Mouse (Mus musculus): ENCODE data around the gene Slc4a10. TPM values are rescaled to one million over a fixed set of nuclear protein-coding genes. Genes with fewer than 3 reads are reported as not detected.

Gene Slc4a10
- polyA plus RNA-seq, 1 experiment, result not detected

- H3K4me1 ChIP-seq (ENCODE audit: control insufficient read depth, insufficient read depth, low read length), result no peaks in the 10 kb centered on the region
These were observed 197.9 kb downstream of the Slc4a10 start for GRCm38 (mm10) chr2:62244167-62244566.

DNA sequence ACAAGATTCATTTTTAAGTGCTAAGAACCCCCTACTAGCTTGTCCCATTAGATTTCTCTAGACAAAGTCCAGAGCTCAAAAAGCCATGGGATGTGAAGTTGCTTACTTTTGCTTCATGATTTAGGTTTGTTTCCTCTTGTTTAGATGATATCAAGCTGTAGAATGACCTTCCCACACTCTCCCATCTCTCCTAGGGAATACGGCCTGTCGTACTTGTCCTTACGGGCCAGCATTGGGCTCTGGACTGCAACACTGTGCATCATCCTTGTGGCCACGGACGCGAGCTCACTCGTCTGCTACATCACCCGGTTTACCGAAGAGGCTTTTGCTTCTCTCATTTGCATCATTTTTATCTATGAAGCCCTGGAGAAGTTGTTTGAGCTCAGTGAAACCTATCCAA lies 222.2 kb downstream of the Slc4a10 start:
- Histone ChIP-seq H3K4me1 (ENCODE audit: control insufficient read depth, insufficient read depth, low read length) (no peaks in the 10 kb centered on the region), H3K4me3 (ENCODE audit: insufficient read depth, low read length) (no peak overlapping the region), H3K27ac (ENCODE audit: insufficient read depth, low read depth, low read length) (no peak overlapping the region)
- no peak for TF ChIP-seq CTCF (IDR thresholded peaks at IDR 0.05; ENCODE audit: low read depth, low read length)
- no peak for TF ChIP-seq POLR2A (IDR thresholded peaks at IDR 0.05; ENCODE audit: borderline replicate concordance, low read depth, low read length)

More at GRCm38 (mm10) chr2:62244167-62244566, 197.9 kb downstream of the Slc4a10 start:
- H3K4me3 ChIP-seq (ENCODE audit: insufficient read depth, low read length), result no peak overlapping the region
- TF ChIP-seq POLR2A (IDR thresholded peaks at IDR 0.05; ENCODE audit: borderline replicate concordance, low read depth, low read length) (no peak), CTCF (IDR thresholded peaks at IDR 0.05; ENCODE audit: low read depth, low read length) (no peak)
- no peak overlapping the region for H3K27ac ChIP-seq (ENCODE audit: insufficient read depth, low read depth, low read length)

GRCm38 (mm10) chr2:62271840-62272239 lies 225.6 kb downstream of the Slc4a10 start:
- no peak for TF ChIP-seq POLR2A (IDR thresholded peaks at IDR 0.05; ENCODE audit: borderline replicate concordance, low read depth, low read length)
- no peak for TF ChIP-seq CTCF (IDR thresholded peaks at IDR 0.05; ENCODE audit: low read depth, low read length)
- Histone ChIP-seq H3K4me1 (ENCODE audit: control insufficient read depth, insufficient read depth, low read length) (no peaks in the 10 kb centered on the region), H3K4me3 (ENCODE audit: insufficient read depth, low read length) (no peak overlapping the region), H3K27ac (ENCODE audit: insufficient read depth, low read depth, low read length) (no peak overlapping the region)

DNA sequence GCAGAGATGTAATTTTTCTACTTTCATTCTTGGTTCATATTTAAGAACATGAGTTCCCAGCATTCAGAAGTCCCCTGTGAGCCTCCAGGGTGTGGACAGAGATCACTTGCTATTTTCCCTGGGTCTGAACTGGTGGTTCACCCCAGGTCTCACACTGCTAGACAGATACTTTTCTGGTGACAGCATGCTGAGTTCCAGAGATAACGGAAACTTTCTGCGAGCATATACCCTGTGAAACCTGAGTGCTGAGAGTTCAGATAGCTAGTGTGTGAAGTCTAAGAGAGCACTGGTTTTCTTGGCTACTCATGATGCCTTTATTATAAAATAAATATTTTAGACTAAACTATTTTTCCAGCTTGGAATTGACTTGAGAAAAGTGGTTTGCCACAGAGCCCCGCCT lies 232.5 kb downstream of the Slc4a10 start:
- Histone ChIP-seq H3K4me1 (ENCODE audit: control insufficient read depth, insufficient read depth, low read length) (no peaks in the 10 kb centered on the region), H3K4me3 (ENCODE audit: insufficient read depth, low read length) (no peak overlapping the region), H3K27ac (ENCODE audit: insufficient read depth, low read depth, low read length) (no peak overlapping the region)
- TF ChIP-seq POLR2A (IDR thresholded peaks at IDR 0.05; ENCODE audit: borderline replicate concordance, low read depth, low read length) (no peak), CTCF (IDR thresholded peaks at IDR 0.05; ENCODE audit: low read depth, low read length) (no peak)

GRCm38 (mm10) chr2:62279777-62280176 lies 233.5 kb downstream of the Slc4a10 start:
- no peak for TF ChIP-seq CTCF (IDR thresholded peaks at IDR 0.05; ENCODE audit: low read depth, low read length)
- no peak for TF ChIP-seq POLR2A (IDR thresholded peaks at IDR 0.05; ENCODE audit: borderline replicate concordance, low read depth, low read length)
- no peak overlapping the region for H3K27ac ChIP-seq (ENCODE audit: insufficient read depth, low read depth, low read length)

DNA sequence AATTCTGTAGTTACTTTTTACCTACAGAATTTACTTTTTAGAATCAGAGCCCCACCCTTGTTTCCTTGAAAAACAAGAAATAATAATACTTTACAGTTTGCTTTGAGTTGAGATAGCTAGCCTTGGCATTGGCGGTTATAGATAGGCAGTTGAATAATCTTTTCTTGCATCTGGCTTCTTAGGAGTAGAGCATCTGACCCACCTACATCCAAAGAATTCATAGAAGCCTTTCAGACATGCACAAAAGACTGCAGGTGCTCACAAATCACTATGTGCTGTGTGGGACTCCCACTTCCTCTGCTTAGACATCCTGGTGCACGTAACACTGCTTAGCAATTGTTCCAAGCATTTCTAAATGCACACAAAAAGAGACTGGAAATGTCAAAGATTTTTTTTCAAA lies 238.8 kb downstream of the Slc4a10 start:
- no peak overlapping the region for H3K27ac ChIP-seq (ENCODE audit: insufficient read depth, low read depth, low read length)
- TF ChIP-seq CTCF (IDR thresholded peaks at IDR 0.05; ENCODE audit: low read depth, low read length), result no peak
- no peak for TF ChIP-seq POLR2A (IDR thresholded peaks at IDR 0.05; ENCODE audit: borderline replicate concordance, low read depth, low read length)
- H3K4me3 ChIP-seq (ENCODE audit: insufficient read depth, low read length), result no peak overlapping the region
- H3K4me1 ChIP-seq (ENCODE audit: control insufficient read depth, insufficient read depth, low read length), result no peaks in the 10 kb centered on the region

More at GRCm38 (mm10) chr2:62279777-62280176, 233.5 kb downstream of the Slc4a10 start:
- H3K4me1 ChIP-seq (ENCODE audit: control insufficient read depth, insufficient read depth, low read length), result no peaks in the 10 kb centered on the region
- no peak overlapping the region for H3K4me3 ChIP-seq (ENCODE audit: insufficient read depth, low read length)

GRCm38 (mm10) chr2:62285847-62286246 lies 239.6 kb downstream of the Slc4a10 start:
- no peak overlapping the region for H3K4me3 ChIP-seq (ENCODE audit: insufficient read depth, low read length)
- no peaks in the 10 kb centered on the region for H3K4me1 ChIP-seq (ENCODE audit: control insufficient read depth, insufficient read depth, low read length)
- no peak overlapping the region for H3K27ac ChIP-seq (ENCODE audit: insufficient read depth, low read depth, low read length)
- TF ChIP-seq CTCF (IDR thresholded peaks at IDR 0.05; ENCODE audit: low read depth, low read length) (no peak), POLR2A (IDR thresholded peaks at IDR 0.05; ENCODE audit: borderline replicate concordance, low read depth, low read length) (no peak)

- Histone ChIP-seq H3K4me1 (ENCODE audit: control insufficient read depth, insufficient read depth, low read length) (no peaks in the 10 kb centered on the region), H3K4me3 (ENCODE audit: insufficient read depth, low read length) (no peak overlapping the region), H3K27ac (ENCODE audit: insufficient read depth, low read depth, low read length) (no peak overlapping the region)
- TF ChIP-seq POLR2A (IDR thresholded peaks at IDR 0.05; ENCODE audit: borderline replicate concordance, low read depth, low read length) (no peak), CTCF (IDR thresholded peaks at IDR 0.05; ENCODE audit: low read depth, low read length) (no peak)
These were observed 241.3 kb downstream of the Slc4a10 start for GRCm38 (mm10) chr2:62287532-62287931.

GRCm38 (mm10) chr2:62293846-62294245 lies 247.6 kb downstream of the Slc4a10 start:
- no peak for TF ChIP-seq POLR2A (IDR thresholded peaks at IDR 0.05; ENCODE audit: borderline replicate concordance, low read depth, low read length)
- TF ChIP-seq CTCF (IDR thresholded peaks at IDR 0.05; ENCODE audit: low read depth, low read length), result no peak
- Histone ChIP-seq H3K4me3 (ENCODE audit: insufficient read depth, low read length) (no peak overlapping the region), H3K27ac (ENCODE audit: insufficient read depth, low read depth, low read length) (no peak overlapping the region), H3K4me1 (ENCODE audit: control insufficient read depth, insufficient read depth, low read length) (no peaks in the 10 kb centered on the region)

- H3K4me1 ChIP-seq (ENCODE audit: control insufficient read depth, insufficient read depth, low read length), result no peaks in the 10 kb centered on the region
- no peak overlapping the region for H3K27ac ChIP-seq (ENCODE audit: insufficient read depth, low read depth, low read length)
- H3K4me3 ChIP-seq (ENCODE audit: insufficient read depth, low read length), result no peak overlapping the region
- TF ChIP-seq CTCF (IDR thresholded peaks at IDR 0.05; ENCODE audit: low read depth, low read length) (no peak), POLR2A (IDR thresholded peaks at IDR 0.05; ENCODE audit: borderline replicate concordance, low read depth, low read length) (no peak)
These were observed 255.5 kb downstream of the Slc4a10 start for GRCm38 (mm10) chr2:62301716-62302115.

DNA sequence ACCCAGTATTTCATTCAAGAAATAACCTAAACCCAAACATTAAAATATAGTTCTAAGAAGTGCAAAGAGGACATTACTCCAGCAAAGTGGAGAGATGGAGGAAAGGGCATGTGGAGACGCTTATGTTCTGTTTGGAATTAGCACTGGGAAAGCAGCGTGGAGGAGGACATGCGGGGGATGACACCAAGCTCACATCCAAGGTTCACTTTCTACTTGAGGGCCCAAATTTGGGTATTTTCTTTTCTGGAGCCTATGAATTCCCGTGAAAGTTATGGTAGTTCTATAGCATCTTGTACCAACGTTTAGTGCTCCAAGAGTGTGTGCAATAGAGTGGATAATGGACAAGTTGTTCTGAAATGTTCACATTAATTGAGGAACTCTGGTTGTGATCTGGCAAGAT lies 260.7 kb downstream of the Slc4a10 start:
- no peak for TF ChIP-seq CTCF (IDR thresholded peaks at IDR 0.05; ENCODE audit: low read depth, low read length)
- TF ChIP-seq POLR2A (IDR thresholded peaks at IDR 0.05; ENCODE audit: borderline replicate concordance, low read depth, low read length), result no peak
- Histone ChIP-seq H3K4me3 (ENCODE audit: insufficient read depth, low read length) (no peak overlapping the region), H3K27ac (ENCODE audit: insufficient read depth, low read depth, low read length) (no peak overlapping the region), H3K4me1 (ENCODE audit: control insufficient read depth, insufficient read depth, low read length) (no peaks in the 10 kb centered on the region)
